Mouse (Mus musculus) Muller cell, postnatal 12 days (primary cell): Measurements from ENCODE around the gene Arhgap22.

Source experiments
- DNase-seq: peaks from one replicate; pipeline ENCODE4 v3.0.0-alpha.2; 2015; ENCODE audit errors: inconsistent ontology term

Gene Arhgap22

GRCm38 (mm10) chr14:33329297-33329805 is 115.5 kb downstream of the Arhgap22 start:
- peak; percentile 54 for DNase-seq

- DNase-seq, result no peak
Observed at GRCm38 (mm10) chr14:33330986-33331385, 117.2 kb downstream of the Arhgap22 start.

GRCm38 (mm10) chr14:33331627-33332026 is 117.8 kb downstream of the Arhgap22 start:
- DNase-seq, result no peak

- DNase-seq, result no peak
Observed at GRCm38 (mm10) chr14:33333833-33334232, 120.0 kb downstream of the Arhgap22 start.

DNA sequence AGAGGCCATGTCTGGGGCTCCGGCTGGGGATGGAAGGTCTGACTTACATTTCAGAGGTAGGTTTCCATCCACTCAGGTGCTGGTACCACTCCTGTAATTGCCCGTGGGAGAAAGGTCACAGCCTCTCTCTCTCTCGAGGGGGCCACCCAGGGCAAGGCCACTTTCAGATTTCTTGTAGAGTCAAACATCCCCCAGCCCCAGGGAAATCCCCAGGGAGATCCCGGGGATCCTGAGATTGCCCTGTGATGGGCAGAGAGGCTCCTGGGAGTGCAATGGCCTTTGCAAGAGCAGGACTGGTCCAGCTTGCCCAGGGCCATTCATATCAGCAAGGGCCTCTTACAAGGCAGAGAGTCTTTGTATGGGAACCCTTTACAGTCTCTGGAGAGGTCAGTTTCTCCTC is 120.6 kb downstream of the Arhgap22 start:
- DNase-seq, result no peak

GRCm38 (mm10) chr14:33335733-33336132 is 121.9 kb downstream of the Arhgap22 start:
- DNase-seq, result no peak

GRCm38 (mm10) chr14:33338684-33339083 is 124.9 kb downstream of the Arhgap22 start:
- DNase-seq, result no peak

- no peak for DNase-seq
Observed at GRCm38 (mm10) chr14:33343131-33343725, 129.4 kb downstream of the Arhgap22 start.

DNA sequence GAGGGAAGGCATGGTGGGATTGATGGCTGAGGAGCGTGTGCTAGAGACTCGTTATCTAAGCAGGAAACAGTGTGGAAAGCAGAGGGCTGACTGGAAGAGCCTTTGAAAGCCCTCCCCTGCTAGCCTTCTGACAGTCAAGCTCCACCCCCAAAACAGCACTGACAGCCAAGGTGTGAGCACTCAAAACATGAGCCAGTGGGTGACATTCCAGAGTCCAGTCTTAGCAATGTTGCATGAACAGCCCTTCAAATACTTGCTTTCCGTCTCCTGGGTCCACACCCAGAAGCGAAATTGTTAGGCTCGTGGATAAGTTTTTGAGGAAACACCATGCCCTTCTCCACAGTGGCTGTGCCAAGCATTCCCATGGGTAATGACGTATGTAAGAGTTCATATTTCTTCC is 132.7 kb downstream of the Arhgap22 start:
- DNase-seq, result no peak

- no peak for DNase-seq
Observed at GRCm38 (mm10) chr14:33347738-33348137, 133.9 kb downstream of the Arhgap22 start.

DNA sequence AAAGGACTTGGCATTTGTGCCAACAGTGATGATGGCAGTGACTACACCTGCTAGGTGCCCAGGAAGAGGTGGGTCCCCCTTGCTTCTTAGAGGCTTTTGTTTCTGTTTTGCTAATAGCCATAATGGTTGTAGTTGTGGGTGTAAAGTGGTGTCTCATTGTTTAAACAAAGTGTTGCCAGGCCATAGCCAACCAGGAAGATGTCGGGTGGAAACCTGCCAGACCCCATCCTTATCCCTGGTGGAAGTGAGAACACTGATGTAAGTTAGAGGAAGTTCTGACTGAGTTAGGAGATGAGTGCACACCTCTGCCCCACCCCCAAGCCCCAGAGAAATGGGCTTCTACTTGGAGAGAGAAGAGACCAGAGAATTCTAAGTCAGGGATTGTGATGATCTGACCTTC is 134.3 kb downstream of the Arhgap22 start:
- DNase-seq, result no peak

DNA sequence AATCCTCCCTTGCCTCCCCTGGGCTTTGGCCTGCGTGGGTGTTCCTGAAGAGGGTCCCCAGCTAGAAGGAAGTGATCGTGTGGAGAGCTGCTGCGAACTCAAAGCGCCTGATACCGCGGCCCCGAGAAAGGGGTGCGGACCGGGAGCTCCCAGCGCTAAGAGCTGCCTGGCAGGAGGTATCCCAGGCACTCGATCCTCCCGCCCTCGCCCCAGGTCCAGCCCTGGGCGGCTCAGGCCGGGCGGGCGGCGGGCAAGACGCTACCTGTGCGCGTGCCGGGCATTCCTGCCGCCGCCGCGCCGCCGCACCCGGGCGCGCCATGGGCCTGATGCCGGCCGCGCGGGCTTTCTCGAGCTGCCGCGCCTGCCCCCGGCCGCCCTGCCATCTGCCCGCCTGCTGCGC is 137.2 kb downstream of the Arhgap22 start:
- no peak for DNase-seq

- DNase-seq, result peak; percentile 82
Observed at GRCm38 (mm10) chr14:33351984-33352722, 138.3 kb downstream of the Arhgap22 start.

GRCm38 (mm10) chr14:33352890-33353289 is 139.1 kb downstream of the Arhgap22 start:
- no peak for DNase-seq

DNA sequence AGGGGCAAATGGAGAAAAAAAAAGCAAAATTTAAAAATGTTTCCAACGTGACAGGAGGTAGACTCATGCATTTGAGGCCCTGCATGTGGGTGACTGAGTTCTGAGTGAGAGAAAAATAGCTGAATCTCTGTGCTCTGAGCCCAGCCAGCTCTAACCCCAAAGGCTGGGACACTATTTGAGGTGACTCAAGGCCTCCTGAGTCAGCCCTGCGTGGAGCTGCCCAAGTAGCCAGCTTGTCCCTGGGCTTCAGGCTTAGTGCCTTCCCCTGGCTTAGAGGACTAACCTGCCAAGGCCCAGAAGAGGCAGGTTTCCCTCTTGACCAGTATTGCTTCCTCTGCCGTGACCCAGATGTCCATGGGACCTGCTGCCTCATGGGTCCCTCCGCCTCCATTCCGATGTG is 141.4 kb downstream of the Arhgap22 start:
- DNase-seq, result no peak

DNA sequence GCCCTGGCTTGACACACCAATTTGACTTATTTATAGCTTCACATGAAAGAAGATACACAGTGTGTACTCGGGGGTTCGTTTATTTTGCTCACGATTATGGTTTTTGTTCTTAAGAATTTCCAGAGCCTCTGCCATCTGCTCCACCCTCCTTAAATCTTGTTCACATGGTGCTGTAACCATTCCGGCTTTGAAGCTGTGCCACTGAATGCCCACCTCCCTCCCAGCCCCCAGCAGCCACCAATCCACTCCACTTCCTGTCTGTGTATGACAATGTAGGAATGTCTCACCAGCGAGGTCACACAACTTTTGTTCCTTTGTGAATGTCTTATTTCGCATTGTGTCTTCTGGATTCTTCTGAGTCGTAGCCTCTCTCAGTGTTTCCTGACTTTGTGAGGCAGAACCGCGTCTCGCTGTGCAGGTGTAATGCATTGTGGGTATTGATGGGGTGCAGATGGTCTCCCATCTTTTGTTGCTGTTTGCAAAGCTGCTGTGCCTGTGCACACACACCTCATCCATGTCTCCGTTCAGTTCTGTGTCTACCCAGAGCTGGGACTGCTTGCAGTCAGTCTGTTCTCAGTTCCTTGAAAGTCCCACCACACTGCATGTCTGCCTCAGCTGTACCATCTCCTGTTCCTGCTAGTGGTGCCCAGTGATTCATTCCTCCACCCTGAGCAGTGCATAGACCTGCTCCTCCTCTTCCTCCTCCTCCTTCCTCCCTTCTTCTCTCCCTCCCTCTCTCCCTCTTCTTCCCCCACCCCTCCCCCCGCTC is 144.0 kb downstream of the Arhgap22 start:
- peak; percentile 61 for DNase-seq

- DNase-seq, result peak; percentile 98
Observed at GRCm38 (mm10) chr14:33358891-33359290, 145.1 kb downstream of the Arhgap22 start.

DNA sequence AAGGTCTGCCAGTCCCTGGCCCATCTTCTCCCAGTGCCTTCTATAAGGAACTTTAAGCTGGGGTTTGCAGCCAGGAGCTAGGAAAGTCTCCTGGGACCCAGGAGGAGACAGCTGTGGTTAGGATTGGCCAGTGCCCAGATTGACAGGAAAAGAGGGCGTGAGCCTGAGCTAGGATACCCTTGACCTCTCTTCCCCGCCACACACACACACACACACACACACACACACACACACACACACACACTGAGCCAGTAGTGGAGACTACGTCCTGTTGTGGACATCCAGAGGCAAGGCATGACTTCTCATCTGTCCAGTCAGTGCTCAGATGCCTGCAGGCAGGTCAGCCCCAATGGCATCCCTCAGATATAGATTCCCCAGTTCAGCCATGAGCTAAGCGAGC is 147.7 kb downstream of the Arhgap22 start:
- DNase-seq, result no peak

DNA sequence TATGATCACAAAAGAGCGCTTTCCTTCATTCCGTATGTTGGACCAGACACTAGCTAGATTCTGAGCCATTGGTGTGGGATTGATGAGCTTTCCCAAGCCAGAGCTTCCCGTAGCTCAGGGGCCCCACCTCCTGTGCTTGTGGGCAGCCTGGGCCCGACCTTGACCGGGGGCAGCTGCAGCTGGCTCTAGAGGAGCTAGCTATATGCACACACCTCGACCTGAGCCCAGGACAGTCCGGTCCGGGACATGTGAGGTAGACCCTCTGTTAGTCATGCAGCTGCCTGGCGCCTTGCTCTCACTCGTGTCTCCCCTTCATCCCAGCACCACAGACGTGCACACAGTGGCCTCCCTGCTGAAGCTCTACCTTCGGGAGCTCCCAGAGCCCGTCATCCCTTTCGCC is 148.3 kb downstream of the Arhgap22 start:
- DNase-seq, result no peak

GRCm38 (mm10) chr14:33362807-33363206 is 149.0 kb downstream of the Arhgap22 start:
- DNase-seq, result no peak

- DNase-seq, result no peak
Observed at GRCm38 (mm10) chr14:33363611-33364010, 149.8 kb downstream of the Arhgap22 start.

- no peak for DNase-seq
Observed at GRCm38 (mm10) chr14:33364061-33364460, 150.2 kb downstream of the Arhgap22 start.
